ENCODE assay signal across 9 mouse cellular contexts in genomic region chr10:120306010-120306409, GRCm38 (mm10).
DNase-seq lines count a peak whose midpoint lies in the region; ATAC-seq and TF ChIP-seq lines count a peak whose summit lies in the region.
"Had no signal": no experiment of that assay in that cellular context is flagged by ENCODE, and none has a peak within 500 bp of the region (broad histone marks: within the 10 kb centered on the region; RNA-seq: fewer than 3 reads in every experiment).

No protein-coding gene starts in this region.

- DNase-seq in intestine, embryonic 14.5 days (ENCODE audit: low spot score): peak; percentile 73
- DNase-seq in CH12.LX (ENCODE audit: extremely low read depth) (no peak), R1 (ENCODE audit: low read depth, low spot score) (peak; percentile 44)
- peak; percentile 75 for DNase-seq in embryo, embryonic 10.5 days (ENCODE audit: low spot score)
- DNase-seq in kidney, postnatal 36 days: peak; percentile 64 to 85
- DNase-seq in retina, embryonic 14.5 days (ENCODE audit: low spot score): peak; percentile 74
- no peak for DNase-seq in spleen, adult 12 weeks (ENCODE audit: low spot score)

- no peak for TF ChIP-seq EP300 in CH12.LX (IDR thresholded peaks at IDR 0.05; ENCODE audit: low read length)

- H3K4me3 ChIP-seq in intestine, embryonic 14.5 days (ENCODE audit: low read depth, low read length): no peak overlapping the region
- H3K4me3 ChIP-seq in intestine, embryonic 15.5 days (replicated peaks): no peak overlapping the region
- no peak overlapping the region for H3K4me3 ChIP-seq in CH12.LX (replicated peaks in 1 of 3; ENCODE audit: low read depth in 2 of 3, low read length in 2 of 3, poor library complexity in 1 of 3)
- H3K4me3 ChIP-seq: myocyte had no signal

- H3K79me2 ChIP-seq in CH12.LX (replicated peaks; ENCODE audit: control insufficient read depth, extremely low read depth, insufficient read depth, poor library complexity, severe bottlenecking): no peaks in the 10 kb centered on the region

- no peak overlapping the region for H3K9ac ChIP-seq in intestine, embryonic 14.5 days (ENCODE audit: low read length)
- H3K9ac ChIP-seq in intestine, embryonic 15.5 days: no peak overlapping the region
- no peak overlapping the region for H3K9ac ChIP-seq in CH12.LX (ENCODE audit: insufficient read depth, low read depth)

- H3K27ac ChIP-seq in intestine, embryonic 14.5 days (ENCODE audit: low read depth): no peak overlapping the region
- H3K27ac ChIP-seq in intestine, embryonic 15.5 days: no peak overlapping the region
- no peak overlapping the region for H3K27ac ChIP-seq in CH12.LX (ENCODE audit: insufficient read depth, low read depth)

- in situ Hi-C loops in CH12.LX (cut with MboI; ENCODE audit: low pct_ligation_motif_present, low pct_unique_long_range_greater_than_20kb, low sequenced_read_pairs): no loop called here

- no peak for TF ChIP-seq POLR2A in CH12.LX (IDR thresholded peaks at IDR 0.05; ENCODE audit: low read depth, low read length)

- no peaks in the 10 kb centered on the region for H3K4me1 ChIP-seq in intestine, embryonic 14.5 days (replicated peaks; ENCODE audit: control insufficient read depth, insufficient read depth, low read length)
- H3K4me1 ChIP-seq in intestine, embryonic 15.5 days (replicated peaks): no peaks in the 10 kb centered on the region
- no peaks in the 10 kb centered on the region for H3K4me1 ChIP-seq in CH12.LX (ENCODE audit: control insufficient read depth in 1 of 2, insufficient read depth in 2 of 2)

- ATAC-seq in intestine, embryonic 14.5 days (replicated peaks; ENCODE audit: low FRiP score, low TSS enrichment, low read depth): no peak
- ATAC-seq in intestine, embryonic 15.5 days: no peak

- H3K27me3 ChIP-seq in intestine, embryonic 14.5 days (replicated peaks; ENCODE audit: control insufficient read depth, insufficient read depth, low read length): no peaks in the 10 kb centered on the region
- no peaks in the 10 kb centered on the region for H3K27me3 ChIP-seq in intestine, embryonic 15.5 days (replicated peaks)
- no peaks in the 10 kb centered on the region for H3K27me3 ChIP-seq in CH12.LX (replicated peaks)

- 45% methylated on average over 5 of the region's 5 CpGs for WGBS in intestine, embryonic 14.5 days
- WGBS in intestine, embryonic 15.5 days: 44% methylated on average over 5 of the region's 5 CpGs

- dilution Hi-C loops in CH12.LX (cut with MboI; ENCODE audit: extremely low pct_ligation_motif_present, extremely low pct_unique_long_range_greater_than_20kb, low sequenced_read_pairs): no loop called here

- peak; percentile 16 for TF ChIP-seq RAD21 in CH12.LX (IDR thresholded peaks at IDR 0.05; ENCODE audit: low read depth, low read length)

- no peaks in the 10 kb centered on the region for H3K36me3 ChIP-seq in intestine, embryonic 14.5 days (ENCODE audit: control insufficient read depth, insufficient read depth, low read length)
- H3K36me3 ChIP-seq in intestine, embryonic 15.5 days: no peaks in the 10 kb centered on the region
- no peaks in the 10 kb centered on the region for H3K36me3 ChIP-seq in CH12.LX (replicated peaks in 1 of 2; ENCODE audit: control insufficient read depth in 1 of 2, insufficient read depth in 1 of 2, low read length in 1 of 2)

- no peak overlapping the region for H3K4me2 ChIP-seq in intestine, embryonic 14.5 days (ENCODE audit: low read length)
- no peak overlapping the region for H3K4me2 ChIP-seq in intestine, embryonic 15.5 days (replicated peaks)
- H3K4me2 ChIP-seq in CH12.LX (ENCODE audit: insufficient read depth, low read depth, poor library complexity, severe bottlenecking): no peak overlapping the region

- no peaks in the 10 kb centered on the region for H3K9me3 ChIP-seq in intestine, embryonic 14.5 days (ENCODE audit: control insufficient read depth, low read length)
- no peaks in the 10 kb centered on the region for H3K9me3 ChIP-seq in intestine, embryonic 15.5 days
- no peaks in the 10 kb centered on the region for H3K9me3 ChIP-seq in CH12.LX (replicated peaks; ENCODE audit: low read length)

- 0 out of 4 replicates have a peak, but pooled peaks of 1 of the 2 experiments have one; percentile 20 for TF ChIP-seq CTCF in CH12.LX (conservative IDR thresholded peaks at IDR 0.05 in 1 of 2, IDR thresholded peaks at IDR 0.05 in 1 of 2; ENCODE audit: low read depth in 2 of 2, low read length in 2 of 2)

TF ChIP-seq in CH12.LX, 34 proteins besides CTCF, POLR2A, EP300 and RAD21:
- no peak for TF ChIP-seq MAFK (IDR thresholded peaks at IDR 0.05; ENCODE audit: insufficient replicate concordance, low read length)
- no peak for TF ChIP-seq KAT2A (IDR thresholded peaks at IDR 0.05; ENCODE audit: insufficient replicate concordance, low read length)
- TF ChIP-seq ZNF384 (IDR thresholded peaks at IDR 0.05; ENCODE audit: low read depth, low read length): no peak
- TF ChIP-seq SIN3A (IDR thresholded peaks at IDR 0.05; ENCODE audit: low read length): no peak
- TF ChIP-seq NELFE (IDR thresholded peaks at IDR 0.05; ENCODE audit: low read depth, low read length): no peak
- no peak for TF ChIP-seq RCOR1 (conservative IDR thresholded peaks at IDR 0.05; ENCODE audit: low read depth, low read length)
- TF ChIP-seq E2F4 (IDR thresholded peaks at IDR 0.05; ENCODE audit: insufficient replicate concordance, low read depth, low read length): no peak
- TF ChIP-seq USF2 (conservative IDR thresholded peaks at IDR 0.05; ENCODE audit: low read depth, low read length): no peak
- no peak for TF ChIP-seq USF1 (IDR thresholded peaks at IDR 0.05; ENCODE audit: low read depth, low read length)
- TF ChIP-seq JUN (IDR thresholded peaks at IDR 0.05; ENCODE audit: insufficient read depth, low read depth, low read length): no peak
- TF ChIP-seq CHD2 (IDR thresholded peaks at IDR 0.05; ENCODE audit: low read length): no peak

Comparison
In these comparisons a context has a peak if more than half of its experiments do, and no peak if none do; other contexts are left out.
1. DNase-seq: peak in intestine, embryonic 14.5 days (single experiment), R1 (single experiment), embryo, embryonic 10.5 days (single experiment), kidney, postnatal 36 days (2 of 2) and retina, embryonic 14.5 days (single experiment); none in CH12.LX (single experiment) and spleen, adult 12 weeks (single experiment).